Mouse (Mus musculus) gastrocnemius, adult 18-20 months (tissue): ENCODE data around the gene Kdm1b. TPM values are rescaled to one million over a fixed set of nuclear protein-coding genes. Genes with fewer than 3 reads are reported as not detected.

Source experiments
- DNase-seq: peaks from one replicate; pipeline ENCODE4 v3.0.0; 2021; ENCODE audit warnings: low spot score
- total RNA-seq, 2 experiments: library from RNA; stranded (reverse); gene quantifications; 2 replicates each; pipeline ENCODE4 v1.2.3; 2021

Gene Kdm1b
- total RNA-seq, 2 experiments from 2014 or later: 7.9 to 8.6 TPM

- DNase-seq: no peak
Observed at GRCm38 (mm10) chr13:47106580-47106888, 63.2 kb downstream of the Kdm1b start.

GRCm38 (mm10) chr13:47109239-47109638 is 65.9 kb downstream of the Kdm1b start:
- no peak for DNase-seq

GRCm38 (mm10) chr13:47111185-47111584 is 67.9 kb downstream of the Kdm1b start:
- no peak for DNase-seq

- DNase-seq: no peak
Observed at GRCm38 (mm10) chr13:47112056-47112455, 68.8 kb downstream of the Kdm1b start.

GRCm38 (mm10) chr13:47112924-47113323 is 69.6 kb downstream of the Kdm1b start:
- no peak for DNase-seq

GRCm38 (mm10) chr13:47116000-47116399 is 72.7 kb downstream of the Kdm1b start:
- DNase-seq: no peak

GRCm38 (mm10) chr13:47121333-47121889 is 78.1 kb downstream of the Kdm1b start:
- DNase-seq: no peak

GRCm38 (mm10) chr13:47122537-47123430 is 79.5 kb downstream of the Kdm1b start, which contains the start of gene Rnf144b:
Rnf144b (plus strand) TSS chr13:47122656.
- peak; percentile 44 for DNase-seq

GRCm38 (mm10) chr13:47124449-47124848 is 81.2 kb downstream of the Kdm1b start:
- DNase-seq: no peak

GRCm38 (mm10) chr13:47124986-47125385 is 81.7 kb downstream of the Kdm1b start:
- no peak for DNase-seq

GRCm38 (mm10) chr13:47125595-47125994 is 82.3 kb downstream of the Kdm1b start:
- DNase-seq: no peak

- no peak for DNase-seq
Observed at GRCm38 (mm10) chr13:47129090-47129489, 85.8 kb downstream of the Kdm1b start.

- no peak for DNase-seq
Observed at GRCm38 (mm10) chr13:47133058-47133457, 89.8 kb downstream of the Kdm1b start.

- DNase-seq: no peak
Observed at GRCm38 (mm10) chr13:47134836-47135235, 91.5 kb downstream of the Kdm1b start.

Other genes with a start within 250 kb of the Kdm1b start
- gene Kif13a, start 113.6 kb upstream of the Kdm1b start, total RNA-seq: 10 to 100 TPM; 82.9 to 87.5 TPM
- 1 to 10 TPM; 5.1 to 5.2 TPM for gene Nhlrc1, start 28.6 kb upstream of the Kdm1b start, total RNA-seq
- 1 to 10 TPM; 3.7 to 6.6 TPM for gene Tpmt, start 1.2 kb downstream of the Kdm1b start, total RNA-seq
- 10 to 100 TPM; 36.0 to 36.8 TPM for gene Dek, start 62.7 kb downstream of the Kdm1b start, total RNA-seq
- 10 to 100 TPM; 17.5 to 29.4 TPM for gene Rnf144b, start 79.2 kb downstream of the Kdm1b start, total RNA-seq